Mouse (Mus musculus) granulocyte monocyte progenitor cell, adult 5-6 weeks (primary cell): ENCODE data around the gene Apoc1. TPM values are rescaled to one million over a fixed set of nuclear protein-coding genes. Genes with fewer than 3 reads are reported as not detected.

Source experiments
- ATAC-seq: replicated peaks from 2 replicates; pipeline ENCODE4 v1.8.0; 2016; ENCODE audit warnings: mild to moderate bottlenecking, moderate TSS enrichment, inconsistent platforms; ENCODE audit not compliant: poor library complexity, severe bottlenecking
- total RNA-seq, 2 experiments: library from RNA; stranded (forward) in 1 of 2; stranded (reverse) in 1 of 2; fragments of 200-712, 200-1000 nt in 1 of 2; fragments of >200 nt in 1 of 2; fragmentation: Nextera tagmentation in 1 of 2; gene quantifications; 2 replicates each; pipeline ENCODE4 v1.2.3; 2014 to 2017

Gene Apoc1
- total RNA-seq (2014; fragmentation: Nextera tagmentation) (10.3 and 17.9 TPM in 2 replicates), total RNA-seq (2017) (0.57 and 10.6 TPM in 2 replicates)

DNA sequence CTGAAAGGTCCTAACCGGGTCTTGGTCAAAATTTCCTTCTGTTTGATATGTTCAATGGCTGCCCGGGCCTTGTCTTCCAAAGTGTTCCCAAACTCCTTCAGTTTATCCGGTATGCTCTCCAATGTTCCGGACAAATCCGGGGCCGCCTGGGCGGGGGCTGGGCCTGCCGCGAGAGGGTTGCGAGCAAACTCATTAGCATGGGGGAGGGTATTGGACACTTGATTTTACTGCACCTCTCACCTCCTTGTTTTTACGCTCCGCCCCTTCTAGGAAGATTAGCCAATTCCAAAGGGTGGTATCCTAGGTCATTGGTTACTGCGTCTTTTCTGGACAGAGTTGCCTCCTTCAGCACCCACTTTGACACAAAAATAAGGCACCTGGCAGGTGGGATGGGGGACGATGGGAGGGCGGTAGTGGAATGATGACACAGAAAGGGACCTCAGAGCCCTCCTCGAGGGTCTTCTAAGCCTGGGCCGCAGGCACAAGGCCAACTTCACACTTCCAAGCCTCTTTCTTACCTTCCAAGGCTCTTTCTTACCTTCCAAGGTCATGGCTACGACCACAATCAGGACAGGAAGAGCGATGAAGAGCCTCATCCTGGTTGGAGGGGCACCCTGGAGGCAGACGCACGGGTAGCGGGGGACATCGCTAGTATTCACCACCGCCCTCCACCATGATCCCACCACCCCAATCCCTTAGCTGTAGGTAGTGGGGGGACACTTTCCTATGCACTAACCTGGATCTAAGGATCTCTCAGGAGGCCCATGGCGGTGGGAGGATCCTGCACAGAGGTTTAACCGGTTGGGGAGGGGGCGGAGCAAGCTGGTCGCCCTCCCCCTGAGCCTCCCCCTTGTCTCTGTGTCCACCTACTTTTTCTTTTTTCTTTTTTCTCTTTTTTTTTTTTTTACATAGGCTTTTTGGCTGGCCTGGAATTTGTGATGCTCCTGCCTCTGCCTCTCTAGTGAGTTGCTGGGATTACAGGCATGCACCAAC, at the start of gene Apoc1:
TSS of gene Apoc1 (minus strand) at position 788 of the 993 bp plus-strand sequence.
- ATAC-seq, result no peak

DNA sequence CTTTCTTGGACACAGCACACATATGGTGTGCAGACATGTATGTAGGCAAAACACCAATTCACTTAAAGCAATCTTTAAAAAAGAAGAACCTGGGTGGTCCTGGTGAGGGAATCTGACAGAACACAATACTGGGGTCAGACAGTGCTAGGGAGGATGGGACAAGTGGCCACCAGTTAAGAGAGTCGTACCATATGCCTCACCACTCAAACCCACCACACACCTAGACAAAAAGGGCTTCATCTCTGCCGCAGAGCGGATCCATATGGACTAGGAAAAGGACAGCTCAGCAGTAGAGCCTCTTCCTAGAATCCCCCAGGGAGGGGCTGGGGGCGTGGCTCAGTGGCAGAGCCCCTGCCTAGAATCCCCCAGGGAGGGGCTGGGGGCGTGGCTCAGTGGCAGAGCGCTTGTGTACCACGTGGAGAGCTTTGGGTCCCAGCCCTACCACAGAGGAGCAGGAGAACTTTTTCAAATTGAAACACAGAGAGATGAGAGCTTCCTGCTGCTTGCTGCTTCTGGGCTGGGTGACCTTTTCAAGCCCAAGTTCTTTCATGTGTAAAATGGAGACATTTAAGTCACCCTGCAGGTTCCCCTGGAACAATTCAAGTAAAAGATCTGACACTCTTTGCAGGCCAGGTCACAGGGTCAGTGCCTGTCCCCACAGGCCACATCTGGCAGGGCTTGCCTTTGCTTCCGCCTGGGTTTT, 49.0 kb upstream of the Apoc1 start:
- no peak for ATAC-seq

DNA sequence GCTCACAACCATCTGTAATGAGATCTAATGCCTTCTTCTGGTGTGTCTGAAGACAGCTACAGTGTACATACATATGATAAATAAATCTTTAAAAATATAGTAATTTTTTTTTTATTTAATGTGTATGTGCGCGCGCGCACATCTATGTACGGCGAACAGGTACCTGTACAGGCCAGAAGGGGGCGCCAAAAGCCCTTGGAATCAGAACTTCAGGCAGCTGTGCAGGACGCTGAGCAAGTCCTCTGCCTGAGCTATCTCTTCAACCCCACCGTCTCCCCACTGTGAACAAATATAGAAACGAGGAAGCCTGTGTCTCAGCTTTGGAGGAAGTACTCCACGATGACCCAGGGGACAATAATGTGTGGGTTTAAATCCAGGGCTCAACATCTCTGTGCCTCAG, 47.8 kb upstream of the Apoc1 start:
- ATAC-seq, result 0 out of 2 replicates have a peak, but pooled peaks have one; percentile 23

DNA sequence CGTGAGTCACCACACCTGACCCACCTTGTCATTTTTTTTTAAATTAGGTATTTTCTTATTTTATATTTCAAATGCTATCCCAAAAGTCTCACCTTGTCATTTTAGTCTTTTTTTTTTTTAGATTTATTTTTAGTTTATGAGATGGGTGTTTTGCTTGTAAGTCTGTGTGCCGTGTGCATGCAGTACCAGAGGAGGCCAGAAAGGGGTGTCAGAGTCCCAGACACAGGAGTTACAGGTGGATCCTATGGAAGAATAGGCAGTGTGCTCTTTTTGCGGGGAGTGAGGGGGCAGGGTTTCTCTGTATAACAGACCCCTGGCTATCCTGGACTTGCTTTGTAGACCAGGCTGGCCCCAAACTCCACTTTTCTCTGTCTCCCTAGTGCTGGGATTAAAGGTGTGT, 46.3 kb upstream of the Apoc1 start:
- no peak for ATAC-seq

DNA sequence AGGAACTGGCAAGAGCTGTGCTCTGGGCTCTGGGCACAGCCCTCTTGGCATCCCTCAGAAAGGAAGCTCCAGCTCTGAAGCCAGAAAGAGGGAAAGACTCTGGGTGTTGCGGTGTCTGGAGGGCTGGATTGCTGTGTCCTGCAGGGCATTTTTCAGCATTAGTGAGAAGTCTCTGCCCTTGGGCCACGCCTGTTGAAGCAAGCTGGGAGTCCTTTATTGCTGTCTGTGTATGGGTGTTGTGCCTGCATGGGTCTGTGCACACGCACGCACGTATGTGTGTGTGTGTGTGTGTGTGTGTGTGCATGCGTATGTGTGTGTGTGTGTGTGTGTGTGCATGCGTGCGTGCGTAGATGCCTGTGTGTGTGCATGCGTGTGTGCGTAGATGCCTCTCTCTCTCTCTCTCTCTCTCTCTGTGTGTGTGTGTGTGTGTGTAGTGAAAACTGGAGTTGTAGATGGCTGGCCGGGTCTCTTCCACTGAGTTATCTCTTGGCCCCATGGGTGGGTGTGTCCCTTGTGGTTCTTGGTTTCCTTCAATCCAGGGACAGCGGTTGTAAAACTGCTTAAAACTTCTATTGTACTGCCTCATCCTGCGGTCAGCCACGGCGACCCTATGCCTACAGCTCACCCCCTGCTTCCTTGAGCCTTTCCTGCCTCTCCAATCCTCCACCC, 44.1 kb upstream of the Apoc1 start:
- peak; percentile 77 for ATAC-seq

DNA sequence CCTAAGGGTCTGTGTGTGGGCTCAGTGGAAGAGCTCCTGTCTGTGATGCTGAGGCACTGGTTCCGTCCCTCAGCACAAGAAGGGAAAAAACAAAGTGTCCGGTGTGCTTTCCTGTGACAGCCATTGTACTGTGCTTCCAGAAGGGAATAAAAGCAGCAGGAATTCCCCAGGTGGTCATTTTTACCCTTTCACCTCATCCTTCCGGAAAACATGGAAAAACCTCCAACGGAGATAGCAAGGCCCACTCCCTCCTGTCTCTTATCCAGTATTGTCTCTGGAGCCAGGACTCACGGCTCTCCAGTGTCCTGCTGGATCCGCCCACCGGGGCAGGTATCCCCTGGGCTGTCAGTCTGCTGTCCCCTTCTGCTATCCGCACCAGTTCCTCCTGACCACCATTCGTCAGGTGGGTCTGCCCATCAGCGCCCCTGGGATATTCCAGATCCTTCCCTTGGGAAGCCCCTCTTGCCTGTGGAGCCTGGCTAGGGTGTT, 41.8 kb upstream of the Apoc1 start:
- ATAC-seq, result no peak

DNA sequence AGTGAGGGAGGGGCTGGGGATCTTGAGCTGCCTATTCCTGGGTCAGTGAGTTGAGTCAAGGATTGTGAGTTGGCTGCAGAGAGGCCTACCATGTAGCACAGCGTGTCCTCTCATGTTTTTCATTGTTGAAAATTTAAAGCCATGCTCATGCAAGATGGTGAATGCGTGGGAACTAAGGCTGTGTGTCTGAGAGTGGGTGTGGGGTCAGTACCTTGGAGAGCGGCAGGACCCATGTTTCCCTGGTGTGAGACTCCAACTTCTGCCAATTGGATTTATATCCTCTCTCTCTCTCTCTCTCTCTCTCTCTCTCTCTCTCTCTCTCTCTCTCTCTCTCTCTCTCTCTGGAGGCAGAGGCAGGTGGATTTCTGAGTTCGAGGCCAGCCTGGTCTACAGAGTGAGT, 34.1 kb upstream of the Apoc1 start:
- peak; percentile 57; the same call in 1 of the 2 replicates for ATAC-seq

DNA sequence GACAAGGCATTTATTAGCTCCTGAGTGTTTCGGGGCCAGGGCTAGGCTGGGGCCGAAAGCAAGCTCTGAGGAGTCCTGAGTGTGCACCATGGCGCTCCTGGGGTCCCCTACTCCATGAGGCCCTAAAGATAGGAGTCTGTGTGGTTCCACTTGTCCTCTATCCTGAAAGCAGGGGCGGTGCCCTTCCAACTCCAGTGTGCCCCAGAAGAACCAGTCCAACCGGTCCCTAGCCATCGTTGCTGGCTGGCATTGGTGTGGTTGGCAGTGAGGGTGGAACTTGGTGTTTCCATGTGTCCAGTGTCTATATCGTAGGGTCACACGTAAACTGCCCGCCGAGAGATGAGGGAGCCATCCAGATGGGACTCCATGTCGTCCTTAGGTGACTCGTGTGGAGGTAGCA, 31.7 kb upstream of the Apoc1 start:
- no peak for ATAC-seq

DNA sequence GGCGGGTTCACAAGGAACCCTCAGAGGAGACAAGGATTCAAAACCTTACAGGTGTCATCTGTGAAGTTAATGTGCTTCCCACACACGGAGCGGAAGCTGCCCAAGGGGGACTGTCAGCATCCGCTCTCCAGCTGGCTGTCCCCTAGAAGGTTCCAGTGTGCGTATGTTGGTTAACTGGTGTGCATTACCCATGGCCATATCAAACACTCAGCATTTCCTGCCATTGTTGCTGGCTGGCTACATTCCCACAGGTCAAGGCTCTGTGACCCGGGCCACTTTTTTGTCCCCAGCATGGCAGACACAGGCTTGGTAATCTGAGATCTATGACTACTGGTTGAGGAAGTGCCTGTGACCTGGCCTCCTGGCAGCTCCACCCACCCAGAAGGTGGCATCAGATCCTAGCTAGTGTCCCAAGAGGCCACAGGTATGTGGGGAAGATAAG, 30.3 kb upstream of the Apoc1 start:
- ATAC-seq, result no peak

DNA sequence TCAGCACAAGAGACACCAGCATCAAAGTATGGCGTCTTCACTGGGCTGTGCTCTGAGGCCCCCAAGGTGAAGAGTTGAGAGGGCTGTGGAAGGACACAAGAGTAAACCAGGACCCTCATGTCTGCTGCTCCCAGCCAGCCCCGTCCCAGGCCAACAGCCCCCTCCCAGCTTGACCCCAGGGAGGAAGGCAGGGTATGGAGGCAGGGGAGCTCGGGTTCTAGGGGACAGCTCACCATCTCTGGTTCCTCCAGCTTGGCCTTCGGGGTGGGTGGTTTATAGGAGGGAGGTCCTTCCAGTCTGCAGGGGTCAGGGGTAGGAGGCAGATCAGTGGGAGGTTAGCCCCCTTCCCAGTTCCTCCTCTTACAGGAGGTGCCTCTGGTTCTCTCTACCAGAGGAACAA, 26.7 kb upstream of the Apoc1 start:
- ATAC-seq, result no peak

DNA sequence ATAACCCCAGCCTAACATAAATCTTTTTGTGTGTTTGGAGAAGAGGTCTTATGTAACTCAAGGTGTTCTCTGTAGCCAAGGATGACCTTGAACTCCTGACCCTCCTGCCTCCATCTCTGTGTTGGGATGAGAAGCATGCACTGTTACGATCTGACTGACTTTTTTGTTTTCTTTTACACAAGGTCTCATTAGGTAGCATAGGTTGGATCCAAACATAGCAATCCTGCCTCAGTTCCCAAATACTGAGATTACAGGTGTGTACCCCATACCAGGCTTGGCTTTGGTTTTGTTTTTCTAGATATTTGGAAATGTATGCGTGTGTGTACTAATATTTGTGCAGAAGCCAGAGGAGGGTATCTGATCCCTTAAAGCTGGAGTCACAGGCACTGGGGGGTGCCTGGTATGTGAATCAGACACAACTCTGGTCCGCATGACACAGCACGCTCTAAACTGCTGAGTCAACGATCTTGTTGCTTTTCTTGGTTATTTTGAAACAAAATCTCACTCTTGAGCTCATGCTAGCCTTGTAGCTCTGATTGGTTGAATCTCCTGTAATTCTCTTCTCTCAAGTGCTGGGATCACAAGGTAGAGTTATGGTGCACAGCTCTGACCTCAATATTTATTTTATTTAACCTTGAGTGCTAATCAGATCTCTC, 26.0 kb upstream of the Apoc1 start:
- no peak for ATAC-seq

DNA sequence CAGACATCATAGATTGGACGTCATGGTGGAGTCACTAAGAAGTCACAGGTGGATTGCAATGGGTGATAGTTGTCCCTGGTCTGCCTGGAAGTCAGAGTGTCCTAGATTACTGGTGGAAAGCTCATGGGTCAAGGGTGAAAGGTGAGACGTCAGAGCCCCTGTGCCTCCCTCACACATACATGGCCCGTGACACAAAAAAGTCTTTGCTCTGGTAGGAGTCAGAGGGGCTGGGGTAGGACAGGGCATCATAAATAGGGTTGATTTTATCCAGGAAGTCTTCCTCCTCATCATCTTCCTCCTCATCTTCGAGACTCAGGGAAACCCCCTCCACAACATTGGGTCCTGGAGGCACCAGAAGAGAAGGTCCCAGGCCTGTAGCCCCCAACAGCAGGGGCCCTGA, 24.9 kb upstream of the Apoc1 start:
- no peak for ATAC-seq

DNA sequence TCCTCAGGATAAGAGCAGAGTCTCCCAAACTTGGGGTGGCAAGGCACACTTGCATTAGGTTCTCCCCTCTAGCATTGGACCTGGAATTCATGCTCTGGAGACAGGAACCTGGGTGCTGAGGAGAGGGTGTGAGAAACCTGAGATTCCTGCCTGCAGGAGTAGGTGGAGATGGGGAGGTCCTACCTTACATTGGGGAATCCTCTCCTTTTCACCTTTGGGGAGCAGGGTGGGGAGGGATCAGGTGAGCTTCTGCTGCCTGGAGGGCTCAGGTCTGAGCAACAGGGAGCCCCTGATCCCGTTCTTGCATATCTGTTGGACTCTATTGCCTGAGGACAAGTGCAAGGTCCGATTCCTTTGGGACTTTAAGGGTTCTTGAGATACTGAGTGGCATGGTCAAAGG, 24.4 kb upstream of the Apoc1 start:
- ATAC-seq, result no peak

DNA sequence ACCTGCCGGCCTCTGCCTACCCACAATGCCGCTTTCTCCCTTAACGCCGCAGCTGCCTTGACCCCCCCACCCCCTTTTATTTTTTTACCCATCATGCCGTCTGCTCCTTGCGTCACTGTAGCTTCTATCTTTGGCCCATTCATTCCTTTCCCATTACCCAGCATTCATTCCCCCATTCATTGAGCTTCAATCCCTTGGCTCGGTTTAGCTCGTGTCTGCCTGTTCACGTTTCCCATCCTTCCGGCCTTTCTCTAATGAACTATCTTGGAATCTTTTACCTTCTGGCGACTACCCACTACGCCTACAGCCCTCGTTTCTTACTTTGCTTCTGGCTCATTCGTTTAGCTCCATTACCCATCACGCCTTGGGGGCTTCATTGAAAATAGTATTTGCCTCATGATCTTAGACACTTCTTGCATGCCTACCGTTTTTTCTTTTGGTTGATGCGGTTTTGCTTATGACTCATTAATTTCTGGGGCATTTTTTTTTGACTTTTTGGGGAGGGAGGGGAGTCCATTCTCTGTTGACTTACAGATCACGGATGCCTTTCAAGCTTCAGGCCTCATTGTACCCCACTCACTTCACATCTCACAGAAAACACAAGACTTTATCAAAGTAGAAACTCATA, 23.7 kb upstream of the Apoc1 start:
- ATAC-seq, result no peak

DNA sequence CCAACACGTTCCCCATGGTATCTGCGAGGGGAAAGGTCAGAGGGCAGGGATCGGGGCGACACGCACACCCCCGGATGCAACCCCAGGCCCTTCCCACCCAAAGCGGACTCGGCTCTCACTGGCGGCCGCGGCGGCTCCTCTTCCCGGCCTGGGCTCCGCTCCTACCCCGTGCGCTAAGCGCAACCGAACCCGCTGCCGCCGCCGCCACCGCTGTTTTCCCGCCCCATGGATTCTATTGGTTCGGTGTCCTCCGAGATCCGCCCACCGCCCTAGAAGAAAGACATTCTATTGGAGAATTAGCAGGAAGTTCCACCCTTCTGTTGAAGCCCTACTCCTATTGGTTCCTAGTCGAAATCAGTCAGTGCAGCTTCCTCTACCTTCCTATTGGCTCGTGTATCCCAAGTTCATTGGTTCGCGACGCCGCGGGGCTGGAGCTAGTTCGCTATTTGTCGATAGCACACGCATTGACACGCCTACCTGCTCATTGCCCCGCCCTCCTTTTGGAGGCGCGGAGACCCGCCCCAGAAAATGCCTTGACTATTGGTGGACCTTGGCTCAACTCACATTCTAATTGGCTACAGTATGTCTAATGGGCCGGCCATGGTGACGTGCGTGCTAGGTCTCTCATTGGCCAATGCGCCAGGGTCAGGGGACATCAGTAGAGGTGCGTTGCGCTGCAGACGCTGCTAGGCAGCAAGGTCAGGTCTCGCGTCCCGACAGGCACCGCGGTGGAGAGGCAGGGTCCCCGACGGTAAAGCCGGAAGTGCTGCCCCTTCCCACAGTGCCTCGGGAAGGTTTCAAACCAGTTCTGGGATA, 23.0 kb upstream of the Apoc1 start, which contains the start of gene Tomm40:
TSS of gene Tomm40 (minus strand) at position 200 of the 816 bp plus-strand sequence.
- ATAC-seq, result peak; percentile 82

DNA sequence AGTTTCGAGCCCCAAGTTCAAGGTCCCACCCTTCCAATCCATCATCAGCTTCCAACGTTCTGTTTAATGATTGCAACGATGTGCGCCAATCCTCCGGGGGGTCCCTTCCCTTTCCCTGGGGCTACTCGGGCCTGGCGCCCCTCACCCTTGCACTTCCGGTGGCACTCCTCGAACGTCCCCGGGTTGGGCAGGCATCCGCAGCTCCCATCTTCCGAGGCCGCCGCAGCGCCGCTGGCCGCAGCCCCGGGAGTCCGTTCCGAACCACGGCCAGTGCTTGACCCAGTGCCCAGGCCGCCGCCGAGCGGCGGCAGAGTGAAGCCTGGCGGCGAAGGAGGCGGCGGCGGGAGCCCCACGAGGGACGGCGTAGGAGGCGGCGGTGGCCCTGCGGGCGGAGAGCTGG, 22.4 kb upstream of the Apoc1 start:
- ATAC-seq, result no peak

DNA sequence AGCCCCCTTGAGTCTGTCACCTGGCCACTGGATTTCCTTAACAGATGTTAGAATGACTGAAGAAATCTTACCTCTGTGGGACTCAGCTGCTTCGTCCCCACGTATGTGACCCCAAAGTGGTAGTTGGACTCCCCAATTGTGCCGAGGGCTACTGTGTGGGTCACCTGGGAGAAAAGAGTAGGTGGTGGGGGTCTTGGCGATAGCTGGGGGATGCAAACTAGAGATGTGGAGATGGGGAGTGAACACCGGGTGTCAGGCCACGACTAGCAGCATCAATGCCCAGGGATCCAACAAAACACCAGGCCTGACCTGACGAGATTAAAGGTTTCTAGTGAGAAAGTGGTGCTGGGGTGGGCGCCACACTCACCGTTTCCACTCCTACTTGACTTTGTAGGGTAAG, 21.1 kb upstream of the Apoc1 start:
- ATAC-seq, result no peak

DNA sequence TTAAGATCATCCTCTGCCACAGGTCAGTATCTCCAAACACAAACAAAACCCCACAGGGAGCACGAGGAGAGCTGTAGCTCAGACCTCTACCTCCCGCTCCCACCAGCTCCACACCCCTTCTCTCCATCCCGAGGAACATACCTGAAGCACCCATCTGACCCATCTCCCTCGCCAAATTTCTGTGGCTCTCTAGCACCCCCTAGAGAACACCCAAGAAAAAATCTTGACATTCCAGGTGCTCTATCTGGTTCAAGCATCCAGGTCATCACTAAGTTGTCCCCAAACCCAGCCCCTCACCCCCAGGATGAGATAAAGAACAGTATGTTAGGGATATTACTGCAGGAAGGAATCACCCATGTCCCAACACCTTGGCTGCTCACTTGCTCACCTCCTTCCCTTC, 20.7 kb upstream of the Apoc1 start:
- ATAC-seq, result no peak

DNA sequence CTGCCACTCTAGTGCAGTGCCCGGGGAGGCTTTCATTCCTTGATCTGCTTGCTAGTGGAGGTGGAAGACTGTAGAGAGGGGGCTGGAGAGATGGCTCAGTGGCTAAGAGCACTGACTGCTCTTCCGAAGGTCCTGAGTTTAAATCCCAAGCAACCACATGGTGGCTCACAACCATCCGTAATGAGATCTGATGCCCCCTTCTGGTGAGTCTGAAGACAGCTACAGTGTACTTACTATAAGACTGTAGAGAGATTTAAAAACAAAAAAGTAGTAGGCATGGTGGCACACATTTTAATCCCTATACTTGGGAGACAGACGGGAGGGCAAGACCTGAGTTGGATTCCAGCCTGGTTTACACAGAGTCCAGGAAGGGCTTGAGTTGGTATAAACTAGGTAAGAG, 20.0 kb upstream of the Apoc1 start:
- no peak for ATAC-seq
